Mouse (Mus musculus): ENCODE data around the gene Dgat2. TPM values are rescaled to one million over a fixed set of nuclear protein-coding genes. Genes with fewer than 3 reads are reported as not detected.
A peak's percentile ranks its signal among the peaks of the same experiment; 100 is the strongest.

Gene Dgat2
- polyA plus RNA-seq, 1 experiment, result 1,082 TPM

- Histone ChIP-seq H3K27ac (replicated peaks; ENCODE audit: low read depth, low read length) (peak overlapping the region; percentile 69), H3K4me1 (ENCODE audit: control insufficient read depth, insufficient read depth, insufficient read length, low read length) (peaks cover 5% of the 10 kb centered on the region; the same call in 1 of the 2 replicates), H3K4me3 (ENCODE audit: insufficient read depth, low read depth, low read length) (no peak overlapping the region)
These were observed 21.0 kb downstream of the Dgat2 start for GRCm38 (mm10) chr7:99161529-99161928.

- Histone ChIP-seq H3K4me3 (ENCODE audit: insufficient read depth, low read depth, low read length) (no peak overlapping the region), H3K27ac (replicated peaks; ENCODE audit: low read depth, low read length) (peak overlapping the region; percentile 55), H3K4me1 (ENCODE audit: control insufficient read depth, insufficient read depth, insufficient read length, low read length) (peaks cover 5% of the 10 kb centered on the region; the same call in 1 of the 2 replicates)
These were observed 21.5 kb downstream of the Dgat2 start for GRCm38 (mm10) chr7:99160995-99161394.

- H3K4me3 ChIP-seq (ENCODE audit: insufficient read depth, low read depth, low read length), result no peak overlapping the region
- no peak overlapping the region for H3K27ac ChIP-seq (replicated peaks; ENCODE audit: low read depth, low read length)
- H3K4me1 ChIP-seq (ENCODE audit: control insufficient read depth, insufficient read depth, insufficient read length, low read length), result peaks cover 5% of the 10 kb centered on the region; the same call in 1 of the 2 replicates
These were observed 23.1 kb downstream of the Dgat2 start for GRCm38 (mm10) chr7:99159446-99159845.

- Histone ChIP-seq H3K4me3 (ENCODE audit: insufficient read depth, low read depth, low read length) (no peak overlapping the region), H3K27ac (replicated peaks; ENCODE audit: low read depth, low read length) (no peak overlapping the region), H3K4me1 (ENCODE audit: control insufficient read depth, insufficient read depth, insufficient read length, low read length) (peaks cover 5% of the 10 kb centered on the region; the same call in 1 of the 2 replicates)
These were observed 23.6 kb downstream of the Dgat2 start for GRCm38 (mm10) chr7:99158904-99159303.

GRCm38 (mm10) chr7:99158011-99158410 is 24.5 kb downstream of the Dgat2 start:
- Histone ChIP-seq H3K4me1 (ENCODE audit: control insufficient read depth, insufficient read depth, insufficient read length, low read length) (peaks cover 5% of the 10 kb centered on the region; the same call in 1 of the 2 replicates), H3K4me3 (ENCODE audit: insufficient read depth, low read depth, low read length) (no peak overlapping the region), H3K27ac (replicated peaks; ENCODE audit: low read depth, low read length) (0 out of 2 replicates have a peak overlapping the region, but pooled peaks have one; percentile 5)

GRCm38 (mm10) chr7:99156737-99157136 is 25.8 kb downstream of the Dgat2 start:
- peaks cover 5% of the 10 kb centered on the region; the same call in 1 of the 2 replicates for H3K4me1 ChIP-seq (ENCODE audit: control insufficient read depth, insufficient read depth, insufficient read length, low read length)
- no peak overlapping the region for H3K27ac ChIP-seq (replicated peaks; ENCODE audit: low read depth, low read length)
- no peak overlapping the region for H3K4me3 ChIP-seq (ENCODE audit: insufficient read depth, low read depth, low read length)

- Histone ChIP-seq H3K4me1 (ENCODE audit: control insufficient read depth, insufficient read depth, insufficient read length, low read length) (no peaks in the 10 kb centered on the region), H3K4me3 (ENCODE audit: insufficient read depth, low read depth, low read length) (no peak overlapping the region), H3K27ac (replicated peaks; ENCODE audit: low read depth, low read length) (no peak overlapping the region)
These were observed 26.9 kb downstream of the Dgat2 start for GRCm38 (mm10) chr7:99155311-99156289.

- no peaks in the 10 kb centered on the region for H3K4me1 ChIP-seq (ENCODE audit: control insufficient read depth, insufficient read depth, insufficient read length, low read length)
- no peak overlapping the region for H3K27ac ChIP-seq (replicated peaks; ENCODE audit: low read depth, low read length)
- no peak overlapping the region for H3K4me3 ChIP-seq (ENCODE audit: insufficient read depth, low read depth, low read length)
These were observed 27.8 kb downstream of the Dgat2 start for GRCm38 (mm10) chr7:99154648-99155151.

GRCm38 (mm10) chr7:99153686-99154202 is 28.8 kb downstream of the Dgat2 start:
- Histone ChIP-seq H3K27ac (replicated peaks; ENCODE audit: low read depth, low read length) (no peak overlapping the region), H3K4me1 (ENCODE audit: control insufficient read depth, insufficient read depth, insufficient read length, low read length) (no peaks in the 10 kb centered on the region), H3K4me3 (ENCODE audit: insufficient read depth, low read depth, low read length) (no peak overlapping the region)

GRCm38 (mm10) chr7:99152756-99153155 is 29.8 kb downstream of the Dgat2 start:
- Histone ChIP-seq H3K27ac (replicated peaks; ENCODE audit: low read depth, low read length) (no peak overlapping the region), H3K4me3 (ENCODE audit: insufficient read depth, low read depth, low read length) (no peak overlapping the region), H3K4me1 (ENCODE audit: control insufficient read depth, insufficient read depth, insufficient read length, low read length) (no peaks in the 10 kb centered on the region)

GRCm38 (mm10) chr7:99151342-99151741 is 31.2 kb downstream of the Dgat2 start:
- Histone ChIP-seq H3K4me3 (ENCODE audit: insufficient read depth, low read depth, low read length) (no peak overlapping the region), H3K27ac (replicated peaks; ENCODE audit: low read depth, low read length) (no peak overlapping the region), H3K4me1 (ENCODE audit: control insufficient read depth, insufficient read depth, insufficient read length, low read length) (no peaks in the 10 kb centered on the region)

GRCm38 (mm10) chr7:99149017-99149416 is 33.5 kb downstream of the Dgat2 start:
- no peaks in the 10 kb centered on the region; the same call in 1 of the 2 replicates for H3K4me1 ChIP-seq (ENCODE audit: control insufficient read depth, insufficient read depth, insufficient read length, low read length)
- no peak overlapping the region for H3K4me3 ChIP-seq (ENCODE audit: insufficient read depth, low read depth, low read length)
- H3K27ac ChIP-seq (replicated peaks; ENCODE audit: low read depth, low read length), result no peak overlapping the region

GRCm38 (mm10) chr7:99147494-99147893 is 35.0 kb downstream of the Dgat2 start:
- Histone ChIP-seq H3K4me3 (ENCODE audit: insufficient read depth, low read depth, low read length) (no peak overlapping the region), H3K4me1 (ENCODE audit: control insufficient read depth, insufficient read depth, insufficient read length, low read length) (no peaks in the 10 kb centered on the region; the same call in 1 of the 2 replicates), H3K27ac (replicated peaks; ENCODE audit: low read depth, low read length) (no peak overlapping the region)

- Histone ChIP-seq H3K27ac (replicated peaks; ENCODE audit: low read depth, low read length) (no peak overlapping the region), H3K4me1 (ENCODE audit: control insufficient read depth, insufficient read depth, insufficient read length, low read length) (no peaks in the 10 kb centered on the region; the same call in 1 of the 2 replicates), H3K4me3 (ENCODE audit: insufficient read depth, low read depth, low read length) (no peak overlapping the region)
These were observed 35.6 kb downstream of the Dgat2 start for GRCm38 (mm10) chr7:99146906-99147305.

GRCm38 (mm10) chr7:99146011-99146410 is 36.5 kb downstream of the Dgat2 start:
- H3K4me3 ChIP-seq (ENCODE audit: insufficient read depth, low read depth, low read length), result no peak overlapping the region
- peak overlapping the region; percentile 31; the same call in 1 of the 2 replicates for H3K27ac ChIP-seq (replicated peaks; ENCODE audit: low read depth, low read length)
- no peaks in the 10 kb centered on the region; the same call in 1 of the 2 replicates for H3K4me1 ChIP-seq (ENCODE audit: control insufficient read depth, insufficient read depth, insufficient read length, low read length)
